Mouse (Mus musculus): Measurements from ENCODE around the gene Cyp4f13. TPM values are rescaled to one million over a fixed set of nuclear protein-coding genes. Genes with fewer than 3 reads are reported as not detected.

Cyp4f13 gene
- polyA plus RNA-seq, 1 experiment from 2014 or later: 4.7 TPM

GRCm38 (mm10) chr17:32901751-32902525, 45.3 kb downstream of the Cyp4f13 start:
- no peak overlapping the region for H3K4me3 ChIP-seq
- H3K27ac ChIP-seq: no peak overlapping the region
- H3K9ac ChIP-seq: no peak overlapping the region
- ATAC-seq (ENCODE audit: low FRiP score, low read depth): no peak
- no peaks in the 10 kb centered on the region for H3K4me1 ChIP-seq
- H3K36me3 ChIP-seq: no peaks in the 10 kb centered on the region
- H3K27me3 ChIP-seq (replicated peaks): peaks cover 6% of the 10 kb centered on the region; the same call in 1 of the 2 replicates
- no peak overlapping the region for H3K4me2 ChIP-seq (replicated peaks)
- no peaks in the 10 kb centered on the region for H3K9me3 ChIP-seq
- 50% methylated on average over 1 of the region's 1 CpGs for WGBS

GRCm38 (mm10) chr17:32895421-32895820, 51.8 kb downstream of the Cyp4f13 start:
- H3K9ac ChIP-seq: no peak overlapping the region
- H3K27me3 ChIP-seq (replicated peaks): no peaks in the 10 kb centered on the region
- H3K4me1 ChIP-seq: peaks cover 4% of the 10 kb centered on the region
- no peaks in the 10 kb centered on the region for H3K36me3 ChIP-seq
- H3K4me2 ChIP-seq (replicated peaks): no peak overlapping the region
- no peak for ATAC-seq (ENCODE audit: low FRiP score, low read depth)
- no peak overlapping the region for H3K4me3 ChIP-seq
- no peaks in the 10 kb centered on the region for H3K9me3 ChIP-seq
- H3K27ac ChIP-seq: no peak overlapping the region
- 94% methylated on average over 4 of the region's 4 CpGs for WGBS

GRCm38 (mm10) chr17:32893901-32894300, 53.3 kb downstream of the Cyp4f13 start:
- Histone ChIP-seq H3K27ac (no peak overlapping the region), H3K9me3 (no peaks in the 10 kb centered on the region), H3K36me3 (no peaks in the 10 kb centered on the region), H3K4me3 (no peak overlapping the region), H3K4me2 (replicated peaks) (no peak overlapping the region), H3K4me1 (peaks cover 15% of the 10 kb centered on the region), H3K9ac (no peak overlapping the region), H3K27me3 (replicated peaks) (no peaks in the 10 kb centered on the region)
- ATAC-seq (ENCODE audit: low FRiP score, low read depth): no peak
- WGBS: 89% methylated on average over 3 of the region's 3 CpGs

- Histone ChIP-seq H3K27me3 (replicated peaks) (no peaks in the 10 kb centered on the region), H3K4me1 (peaks cover 15% of the 10 kb centered on the region), H3K9ac (peak within 1 kb of the TSS; percentile 74), H3K4me3 (peak within 1 kb of the TSS; percentile 50), H3K9me3 (no peaks in the 10 kb centered on the region), H3K27ac (peak within 1 kb of the TSS; percentile 39; the same call in 1 of the 2 replicates), H3K4me2 (replicated peaks) (peak within 1 kb of the TSS; percentile 77), H3K36me3 (peaks cover 3% of the 10 kb centered on the region; the same call in 1 of the 2 replicates)
- 12% methylated on average over 33 of the region's 33 CpGs for WGBS
- peak; percentile 98 for ATAC-seq (ENCODE audit: low FRiP score, low read depth)
These were observed 55.7 kb downstream of the Cyp4f13 start, which contains the start of gene Zfp870 for GRCm38 (mm10) chr17:32891239-32892180. Gene Zfp870, minus strand, starts transcription at chr17:32891642.

- Histone ChIP-seq H3K4me1 (peaks cover 15% of the 10 kb centered on the region), H3K9me3 (no peaks in the 10 kb centered on the region), H3K27me3 (replicated peaks) (no peaks in the 10 kb centered on the region), H3K9ac (peak overlapping the region; percentile 74), H3K27ac (peak overlapping the region; percentile 39; the same call in 1 of the 2 replicates), H3K4me3 (peak overlapping the region; percentile 50), H3K36me3 (peaks cover 3% of the 10 kb centered on the region; the same call in 1 of the 2 replicates), H3K4me2 (replicated peaks) (peak overlapping the region; percentile 77)
- WGBS: 3% methylated on average over 11 of the region's 11 CpGs
- no peak for ATAC-seq (ENCODE audit: low FRiP score, low read depth)
These were observed 56.4 kb downstream of the Cyp4f13 start for GRCm38 (mm10) chr17:32890852-32891238.

- H3K4me2 ChIP-seq (replicated peaks): peak overlapping the region; percentile 77; the same call in 1 of the 2 replicates
- no peaks in the 10 kb centered on the region for H3K27me3 ChIP-seq (replicated peaks)
- peaks cover 15% of the 10 kb centered on the region for H3K4me1 ChIP-seq
- H3K27ac ChIP-seq: no peak overlapping the region
- H3K4me3 ChIP-seq: no peak overlapping the region
- no peak overlapping the region for H3K9ac ChIP-seq
- WGBS: 96% methylated on average over 6 of the region's 6 CpGs
- peaks cover 12% of the 10 kb centered on the region; the same call in 1 of the 2 replicates for H3K36me3 ChIP-seq
- no peaks in the 10 kb centered on the region for H3K9me3 ChIP-seq
- ATAC-seq (ENCODE audit: low FRiP score, low read depth): no peak
These were observed 57.6 kb downstream of the Cyp4f13 start for GRCm38 (mm10) chr17:32889611-32890010.

GRCm38 (mm10) chr17:32880320-32881218, 66.6 kb downstream of the Cyp4f13 start:
- Histone ChIP-seq H3K4me3 (no peak overlapping the region), H3K27ac (no peak overlapping the region), H3K27me3 (replicated peaks) (no peaks in the 10 kb centered on the region), H3K9ac (no peak overlapping the region), H3K4me2 (replicated peaks) (no peak overlapping the region), H3K9me3 (no peaks in the 10 kb centered on the region), H3K4me1 (no peaks in the 10 kb centered on the region), H3K36me3 (peaks cover 57% of the 10 kb centered on the region)
- WGBS: 92% methylated on average over 14 of the region's 14 CpGs
- ATAC-seq (ENCODE audit: low FRiP score, low read depth): no peak

GRCm38 (mm10) chr17:32878773-32879172, 68.4 kb downstream of the Cyp4f13 start:
- no peak for ATAC-seq (ENCODE audit: low FRiP score, low read depth)
- Histone ChIP-seq H3K27me3 (replicated peaks) (no peaks in the 10 kb centered on the region), H3K9ac (no peak overlapping the region), H3K27ac (no peak overlapping the region), H3K4me1 (no peaks in the 10 kb centered on the region), H3K4me2 (replicated peaks) (no peak overlapping the region), H3K9me3 (no peaks in the 10 kb centered on the region), H3K36me3 (peaks cover 40% of the 10 kb centered on the region), H3K4me3 (no peak overlapping the region)
- WGBS: 94% methylated on average over 11 of the region's 11 CpGs

GRCm38 (mm10) chr17:32877471-32878171, 69.6 kb downstream of the Cyp4f13 start:
- peaks cover 28% of the 10 kb centered on the region for H3K36me3 ChIP-seq
- H3K4me3 ChIP-seq: no peak overlapping the region
- H3K4me2 ChIP-seq (replicated peaks): peak overlapping the region; percentile 22; the same call in 1 of the 2 replicates
- no peak for ATAC-seq (ENCODE audit: low FRiP score, low read depth)
- no peaks in the 10 kb centered on the region for H3K9me3 ChIP-seq
- no peaks in the 10 kb centered on the region for H3K27me3 ChIP-seq (replicated peaks)
- H3K9ac ChIP-seq: no peak overlapping the region
- no peak overlapping the region for H3K27ac ChIP-seq
- WGBS: 13% methylated on average over 22 of the region's 22 CpGs
- no peaks in the 10 kb centered on the region for H3K4me1 ChIP-seq
